Mouse (Mus musculus) midbrain, postnatal 0 days (tissue): ENCODE data around the gene Mrpl47. TPM values are rescaled to one million over a fixed set of nuclear protein-coding genes. Genes with fewer than 3 reads are reported as not detected.

ENCODE experiments used
- ATAC-seq: fragments of 200-750 bp; cut with Nextera tagmentation; 2 replicates; pipeline ENCODE4 v1.8.0; 2017; ENCODE audit warnings: moderate number of reproducible peaks, mild to moderate bottlenecking, moderate TSS enrichment, moderate library complexity; ENCODE audit not compliant: low FRiP score
- DNase-seq: peaks from one replicate; pipeline ENCODE4 v3.0.0-alpha.2; 2015; ENCODE audit warnings: low spot score
- H3K27ac ChIP-seq: fragments of 300-500 bp; sonication (generic); 2 replicates; pipeline ENCODE4 v1.5.1; 2014; ENCODE audit warnings: low read depth, mild to moderate bottlenecking, low read length, mixed read lengths
- H3K27me3 ChIP-seq: fragments of 300-500 bp; sonication (generic); 2 replicates; pipeline ENCODE4 v1.6.1; 2014; ENCODE audit warnings: low read length, control low read depth, mixed read lengths; ENCODE audit not compliant: insufficient read depth
- H3K36me3 ChIP-seq: fragments of 300-500 bp; sonication (generic); 2 replicates; pipeline ENCODE4 v1.6.1; 2014; ENCODE audit warnings: low read length, control low read depth, mixed read lengths; ENCODE audit not compliant: insufficient read depth
- H3K4me1 ChIP-seq: fragments of 300-500 bp; sonication (generic); 2 replicates; pipeline ENCODE4 v1.6.1; 2014; ENCODE audit warnings: mild to moderate bottlenecking, control low read depth, antibody characterized with exemption, low read length, mixed read lengths; ENCODE audit not compliant: insufficient read depth
- H3K4me2 ChIP-seq: fragments of 300-500 bp; sonication (generic); 2 replicates; pipeline ENCODE4 v1.6.1; 2014; ENCODE audit warnings: low read depth, mild to moderate bottlenecking, low read length, mixed read lengths; ENCODE audit not compliant: poor library complexity, severe bottlenecking
- H3K4me3 ChIP-seq: fragments of 300-500 bp; sonication (generic); 2 replicates; pipeline ENCODE4 v1.5.1; 2014; ENCODE audit warnings: low read depth, mild to moderate bottlenecking, low read length, moderate library complexity
- H3K9ac ChIP-seq: fragments of 300-500 bp; sonication (generic); replicated peaks from 2 replicates; pipeline ENCODE4 v1.6.1; 2014; ENCODE audit warnings: mild to moderate bottlenecking, low read length, moderate library complexity, mixed read lengths; ENCODE audit not compliant: poor library complexity, severe bottlenecking
- H3K9me3 ChIP-seq: fragments of 300-500 bp; sonication (generic); 2 replicates; pipeline ENCODE4 v1.6.1; 2016; ENCODE audit warnings: low read length, control low read depth
- CTCF ChIP-seq: IDR thresholded peaks from 2 replicates; pipeline ENCODE4 v1.5.1; 2016; ENCODE audit warnings: antibody characterized with exemption, mild to moderate bottlenecking
- WGBS: fragments of 180-500 bp; shearing (Covaris S2); extraction: QIAGEN DNeasy Blood & Tissue Kit; methylation state at CpG from one replicate; pipeline ENCODE4 v1.1.7; 2014; 5-methylcytosine and 5-hydroxymethylcytosine counted together
- polyA plus RNA-seq: library from polyadenylated mRNA; unstranded; fragments of >200 nt; fragmentation: Nextera tagmentation; extraction: Ambion mirVana; gene quantifications from 2 replicates; pipeline ENCODE4 v1.2.1, GENCODE M21; 2015
- total RNA-seq: library from RNA; depleted of rRNA; stranded (reverse); fragments of >200 nt; gene quantifications from 2 replicates; pipeline ENCODE4 v1.2.3, GENCODE M21; 2014

Mrpl47 gene
- total and polyA plus RNA-seq, 2 experiments from 2014 or later, result 10.4 to 25.4 TPM

- Histone ChIP-seq H3K4me3 (no peak overlapping the region), H3K9ac (no peak overlapping the region), H3K36me3 (no peaks in the 10 kb centered on the region), H3K4me2 (no peak overlapping the region), H3K27ac (no peak overlapping the region), H3K9me3 (no peaks in the 10 kb centered on the region), H3K4me1 (no peaks in the 10 kb centered on the region), H3K27me3 (no peaks in the 10 kb centered on the region)
- WGBS, result 78% methylated on average over 3 of the region's 3 CpGs
- no peak for TF ChIP-seq CTCF
- DNase-seq, result no peak
- no peak for ATAC-seq
These were observed 47.4 kb downstream of the Mrpl47 start for GRCm38 (mm10) chr3:32690008-32690407.

- H3K4me3 ChIP-seq, result no peak overlapping the region
- no peak overlapping the region for H3K27ac ChIP-seq
- WGBS, result 85% methylated on average over 9 of the region's 9 CpGs
- H3K4me2 ChIP-seq, result no peak overlapping the region
- no peaks in the 10 kb centered on the region for H3K36me3 ChIP-seq
- ATAC-seq, result no peak
- H3K9ac ChIP-seq, result no peak overlapping the region
- H3K9me3 ChIP-seq, result no peaks in the 10 kb centered on the region
- no peak for DNase-seq
- no peaks in the 10 kb centered on the region for H3K27me3 ChIP-seq
- no peak for TF ChIP-seq CTCF
- H3K4me1 ChIP-seq, result no peaks in the 10 kb centered on the region
These were observed 47.8 kb downstream of the Mrpl47 start for GRCm38 (mm10) chr3:32689567-32689999.

GRCm38 (mm10) chr3:32687156-32687555 lies 50.2 kb downstream of the Mrpl47 start:
- Histone ChIP-seq H3K4me1 (no peaks in the 10 kb centered on the region), H3K4me2 (no peak overlapping the region), H3K9me3 (no peaks in the 10 kb centered on the region), H3K27ac (no peak overlapping the region), H3K9ac (no peak overlapping the region), H3K27me3 (no peaks in the 10 kb centered on the region), H3K36me3 (no peaks in the 10 kb centered on the region), H3K4me3 (no peak overlapping the region)
- WGBS, result 56% methylated on average over 4 of the region's 4 CpGs
- DNase-seq, result no peak
- TF ChIP-seq CTCF, result peak; percentile 28; the same call in 1 of the 2 replicates
- peak; percentile 44; the same call in 1 of the 2 replicates for ATAC-seq

- Histone ChIP-seq H3K27ac (no peak overlapping the region), H3K36me3 (no peaks in the 10 kb centered on the region), H3K9ac (no peak overlapping the region), H3K4me3 (no peak overlapping the region), H3K4me2 (no peak overlapping the region), H3K27me3 (no peaks in the 10 kb centered on the region), H3K4me1 (no peaks in the 10 kb centered on the region), H3K9me3 (no peaks in the 10 kb centered on the region)
- WGBS, result 64% methylated on average over 1 of the region's 1 CpGs
- no peak for DNase-seq
- TF ChIP-seq CTCF, result no peak
- ATAC-seq, result no peak
These were observed 50.9 kb downstream of the Mrpl47 start for GRCm38 (mm10) chr3:32686537-32686936.

GRCm38 (mm10) chr3:32684631-32685030 lies 52.8 kb downstream of the Mrpl47 start:
- Histone ChIP-seq H3K4me1 (no peaks in the 10 kb centered on the region), H3K27ac (no peak overlapping the region), H3K9me3 (no peaks in the 10 kb centered on the region), H3K4me3 (no peak overlapping the region), H3K4me2 (no peak overlapping the region), H3K9ac (no peak overlapping the region), H3K27me3 (no peaks in the 10 kb centered on the region), H3K36me3 (no peaks in the 10 kb centered on the region)
- WGBS, result 92% methylated on average over 3 of the region's 3 CpGs
- TF ChIP-seq CTCF, result no peak
- no peak for ATAC-seq
- DNase-seq, result no peak

GRCm38 (mm10) chr3:32682910-32683531 lies 54.4 kb downstream of the Mrpl47 start:
- H3K27me3 ChIP-seq, result no peaks in the 10 kb centered on the region
- WGBS, result 84% methylated on average over 11 of the region's 12 CpGs
- no peaks in the 10 kb centered on the region for H3K9me3 ChIP-seq

More at GRCm38 (mm10) chr3:32682910-32683531, 54.4 kb downstream of the Mrpl47 start:
- no peak for TF ChIP-seq CTCF
- Histone ChIP-seq H3K36me3 (no peaks in the 10 kb centered on the region), H3K4me3 (no peak overlapping the region), H3K4me1 (no peaks in the 10 kb centered on the region), H3K27ac (no peak overlapping the region), H3K4me2 (no peak overlapping the region), H3K9ac (no peak overlapping the region)
- ATAC-seq, result no peak
- DNase-seq, result no peak
